Mouse (Mus musculus) heart, adult 11 months (tissue): ENCODE data around the gene Luzp4.
"Not testable (repeated sequence)": the region's sequence is repeated elsewhere in the genome, so short reads cannot be mapped to it uniquely, and the experiment has no call there.

Experiments used
- DNase-seq: peaks from one replicate; pipeline ENCODE4 v3.0.0; 2022

Gene Luzp4

DNA sequence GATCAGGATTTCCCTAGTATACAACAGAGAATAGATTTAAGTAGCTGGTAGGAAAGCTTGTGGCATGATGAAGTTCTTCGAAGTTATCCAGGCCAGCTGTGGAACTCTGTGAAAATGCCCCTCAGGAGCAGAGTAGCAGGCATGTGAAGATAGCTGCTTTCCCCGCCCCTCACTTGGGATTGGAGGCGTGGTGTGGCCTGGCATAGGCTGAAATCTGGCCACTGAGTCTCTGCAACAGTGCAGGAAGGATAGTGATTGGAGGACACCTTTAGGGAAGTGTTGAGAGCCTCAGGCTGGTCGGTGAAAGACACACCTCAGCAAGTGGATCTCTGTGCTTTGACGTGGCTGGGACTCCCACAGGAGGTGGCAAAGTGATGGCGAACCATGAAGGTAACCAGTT lies at the start of gene Luzp4:
TSS of gene Luzp4 (plus strand) at position 301 of the 400 bp plus-strand sequence.
- not testable (repeated sequence) for DNase-seq

DNA sequence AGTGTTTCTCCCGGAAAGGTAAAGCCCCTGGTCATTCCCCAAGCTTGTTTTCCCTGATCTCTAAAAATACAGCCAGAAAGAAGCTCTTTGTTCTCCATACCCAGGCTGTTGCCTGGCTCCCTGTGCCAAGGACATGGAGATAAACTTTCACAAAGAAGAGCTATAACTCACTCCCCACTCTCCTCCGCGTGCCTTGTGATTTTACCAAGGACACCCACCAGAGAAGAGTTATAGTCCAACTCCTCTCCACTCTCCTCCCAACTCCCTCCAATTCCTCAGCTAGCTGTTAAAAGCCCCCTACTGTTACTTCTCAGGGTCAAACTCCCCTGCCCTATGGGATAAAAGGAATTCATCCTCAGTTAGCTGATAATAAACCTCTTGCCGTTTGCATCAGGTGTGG lies 15.6 kb upstream of the Luzp4 start:
- not testable (repeated sequence) for DNase-seq
